Mouse (Mus musculus): ENCODE measurements around the gene Fabp2.

- TF ChIP-seq CTCF (IDR thresholded peaks at IDR 0.05; ENCODE audit: borderline replicate concordance, extremely low read depth, insufficient read depth, insufficient read length), result no peak
- no peak for TF ChIP-seq POLR2A (IDR thresholded peaks at IDR 0.05; ENCODE audit: borderline replicate concordance, extremely low read depth, insufficient read depth, insufficient read length, poor library complexity, severe bottlenecking)
Measured at GRCm38 (mm10) chr3:122894772-122895171, at the start of gene Fabp2.

Measured in brain, embryonic 14.5 days (tissue).